Mouse (Mus musculus): ENCODE measurements around the gene Scml4. TPM values are rescaled to one million over a fixed set of nuclear protein-coding genes. Genes with fewer than 3 reads are reported as not detected.
A peak's percentile ranks its signal among the peaks of the same experiment; 100 is the strongest.

Scml4 gene
- polyA plus RNA-seq, 1 experiment from 2014 or later, result 18.2 TPM

DNA sequence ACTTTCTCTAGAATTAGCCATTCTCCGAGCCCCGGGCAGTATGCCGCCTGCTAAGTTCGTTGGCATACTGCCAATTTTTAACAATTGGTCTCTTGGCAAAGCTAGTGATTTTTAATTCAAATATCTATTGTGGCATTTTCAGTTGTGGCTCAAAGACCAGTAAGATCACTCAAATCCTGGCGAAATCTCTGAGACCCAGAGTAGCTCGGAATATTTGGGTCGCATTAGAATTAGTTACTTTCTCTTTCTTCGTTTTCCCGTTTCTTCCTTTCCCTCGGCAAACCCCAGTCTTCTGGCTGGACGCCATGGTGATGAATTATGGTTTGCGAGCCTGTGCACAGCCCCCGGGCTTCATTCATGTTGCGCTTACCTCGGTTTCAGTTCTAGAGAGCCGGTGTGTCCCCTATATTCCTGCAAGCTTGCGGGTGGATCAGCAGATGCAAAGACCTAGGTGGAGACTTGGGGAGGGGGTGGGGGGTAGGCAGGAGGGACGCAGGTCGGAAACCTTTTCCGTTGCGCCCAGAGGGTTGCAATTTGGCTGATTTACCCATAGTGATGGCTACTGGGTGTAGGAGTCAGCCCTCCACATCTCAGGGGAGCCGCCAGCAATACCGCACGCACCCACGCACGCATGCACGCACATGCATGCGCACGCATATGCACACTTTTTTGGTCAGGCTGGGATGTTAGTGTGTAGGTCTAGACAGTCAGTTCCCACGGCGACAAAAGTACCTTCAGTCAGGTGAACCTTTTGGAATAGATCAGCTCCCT, 3.6 kb downstream of the Scml4 start:
- Histone ChIP-seq H3K4me2 (ENCODE audit: low read length) (peak overlapping the region; percentile 56), H3K9ac (replicated peaks; ENCODE audit: low read length) (no peak overlapping the region; the same call in 1 of the 2 replicates), H3K27me3 (ENCODE audit: control insufficient read depth, insufficient read depth, low read length) (no peaks in the 10 kb centered on the region), H3K4me1 (ENCODE audit: control insufficient read depth, insufficient read depth, low read length) (peaks cover 49% of the 10 kb centered on the region), H3K27ac (replicated peaks; ENCODE audit: low read depth, low read length) (peak overlapping the region; percentile 54), H3K36me3 (ENCODE audit: control insufficient read depth, insufficient read depth, low read length) (no peaks in the 10 kb centered on the region), H3K9me3 (ENCODE audit: control insufficient read depth, low read length) (no peaks in the 10 kb centered on the region), H3K4me3 (replicated peaks; ENCODE audit: low read depth, low read length) (peak overlapping the region; percentile 30)
- DNase-seq, result peak; percentile 83
- ATAC-seq (ENCODE audit: low FRiP score, low TSS enrichment), result peak; percentile 19; the same call in 1 of the 2 replicates
- 37% methylated on average over 31 of the region's 31 CpGs for WGBS

DNA sequence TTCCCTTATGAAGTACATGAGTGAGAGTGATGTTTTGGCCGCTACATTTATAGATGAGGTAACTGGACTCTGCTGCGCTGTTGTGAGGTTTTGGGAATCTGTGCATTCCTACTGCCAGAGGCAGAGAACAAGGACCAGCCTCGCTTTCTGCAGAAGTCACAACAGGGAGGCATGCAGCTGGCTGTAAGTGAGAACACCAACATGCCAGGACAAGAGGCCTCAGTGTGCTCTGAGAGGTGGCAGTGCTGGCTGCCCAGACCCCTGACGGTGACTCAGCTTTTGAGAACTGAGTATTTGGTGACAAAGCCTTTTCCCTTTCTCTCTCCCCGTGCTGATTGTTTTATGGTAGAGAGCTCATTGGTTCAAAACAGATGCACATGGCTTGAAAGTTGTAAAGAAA, 4.5 kb downstream of the Scml4 start:
- H3K4me2 ChIP-seq (ENCODE audit: low read length), result peak overlapping the region; percentile 56; the same call in 1 of the 2 replicates
- H3K27me3 ChIP-seq (ENCODE audit: control insufficient read depth, insufficient read depth, low read length), result no peaks in the 10 kb centered on the region
- no peak overlapping the region for H3K4me3 ChIP-seq (replicated peaks; ENCODE audit: low read depth, low read length)
- no peaks in the 10 kb centered on the region for H3K36me3 ChIP-seq (ENCODE audit: control insufficient read depth, insufficient read depth, low read length)
- no peak for ATAC-seq (ENCODE audit: low FRiP score, low TSS enrichment)
- WGBS, result 66% methylated on average over 5 of the region's 5 CpGs
- no peak overlapping the region for H3K9ac ChIP-seq (replicated peaks; ENCODE audit: low read length)
- peak overlapping the region; percentile 54 for H3K27ac ChIP-seq (replicated peaks; ENCODE audit: low read depth, low read length)
- peaks cover 43% of the 10 kb centered on the region for H3K4me1 ChIP-seq (ENCODE audit: control insufficient read depth, insufficient read depth, low read length)
- H3K9me3 ChIP-seq (ENCODE audit: control insufficient read depth, low read length), result no peaks in the 10 kb centered on the region
- peak; percentile 30 for DNase-seq

DNA sequence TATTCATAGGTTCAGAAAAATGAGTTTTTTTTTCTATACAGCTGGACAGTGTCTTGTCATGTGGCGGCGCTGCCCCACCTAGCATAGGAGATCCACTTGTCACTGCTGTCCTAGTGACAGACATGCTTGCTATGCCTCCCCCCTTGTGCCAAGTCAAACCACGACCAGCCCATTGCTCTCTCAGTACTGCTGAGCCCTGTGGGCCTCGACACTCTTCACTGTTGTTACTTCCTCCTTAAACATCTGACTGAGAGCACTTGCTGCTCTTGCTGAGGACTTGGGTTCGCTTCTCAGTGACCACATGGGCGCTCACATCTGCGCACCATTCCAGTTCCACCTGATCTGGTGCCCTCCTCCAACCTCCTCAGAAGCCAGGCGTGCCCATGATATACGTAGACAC, 8.2 kb downstream of the Scml4 start:
- H3K9me3 ChIP-seq (ENCODE audit: control insufficient read depth, low read length), result no peaks in the 10 kb centered on the region
- ATAC-seq (ENCODE audit: low FRiP score, low TSS enrichment) (no peak), DNase-seq (no peak)
- peaks cover 25% of the 10 kb centered on the region for H3K4me1 ChIP-seq (ENCODE audit: control insufficient read depth, insufficient read depth, low read length)
- H3K36me3 ChIP-seq (ENCODE audit: control insufficient read depth, insufficient read depth, low read length), result no peaks in the 10 kb centered on the region
- H3K4me3 ChIP-seq (replicated peaks; ENCODE audit: low read depth, low read length), result no peak overlapping the region
- no peaks in the 10 kb centered on the region for H3K27me3 ChIP-seq (ENCODE audit: control insufficient read depth, insufficient read depth, low read length)
- WGBS, result 93% methylated on average over 9 of the region's 9 CpGs
- H3K4me2 ChIP-seq (ENCODE audit: low read length), result no peak overlapping the region
- no peak overlapping the region for H3K9ac ChIP-seq (replicated peaks; ENCODE audit: low read length)
- no peak overlapping the region for H3K27ac ChIP-seq (replicated peaks; ENCODE audit: low read depth, low read length)

DNA sequence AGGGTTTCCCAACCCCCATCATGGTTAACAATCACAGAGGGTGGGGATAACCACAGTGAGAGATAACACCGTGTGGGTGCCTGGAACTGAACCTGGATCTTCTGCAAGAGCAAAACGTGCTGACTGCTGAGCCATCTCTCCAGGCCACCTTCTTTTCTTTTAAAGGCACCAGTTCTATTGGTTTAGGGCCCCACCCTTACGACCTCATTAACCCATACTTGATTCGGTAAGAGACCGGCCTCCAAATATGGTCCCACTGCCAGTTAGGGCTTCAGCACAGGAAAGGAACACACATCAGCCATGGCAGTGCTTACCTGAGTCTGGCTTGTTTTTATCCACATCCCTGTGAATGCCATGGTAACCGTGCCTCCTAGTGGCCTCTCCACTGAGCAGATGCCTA, 9.3 kb downstream of the Scml4 start:
- Histone ChIP-seq H3K9ac (replicated peaks; ENCODE audit: low read length) (no peak overlapping the region), H3K9me3 (ENCODE audit: control insufficient read depth, low read length) (no peaks in the 10 kb centered on the region), H3K27ac (replicated peaks; ENCODE audit: low read depth, low read length) (no peak overlapping the region), H3K36me3 (ENCODE audit: control insufficient read depth, insufficient read depth, low read length) (no peaks in the 10 kb centered on the region), H3K4me2 (ENCODE audit: low read length) (no peak overlapping the region), H3K4me3 (replicated peaks; ENCODE audit: low read depth, low read length) (no peak overlapping the region), H3K4me1 (ENCODE audit: control insufficient read depth, insufficient read depth, low read length) (peaks cover 16% of the 10 kb centered on the region; the same call in 1 of the 2 replicates), H3K27me3 (ENCODE audit: control insufficient read depth, insufficient read depth, low read length) (no peaks in the 10 kb centered on the region)
- ATAC-seq (ENCODE audit: low FRiP score, low TSS enrichment), result no peak
- DNase-seq, result no peak
- WGBS, result 79% methylated on average over 6 of the region's 6 CpGs

DNA sequence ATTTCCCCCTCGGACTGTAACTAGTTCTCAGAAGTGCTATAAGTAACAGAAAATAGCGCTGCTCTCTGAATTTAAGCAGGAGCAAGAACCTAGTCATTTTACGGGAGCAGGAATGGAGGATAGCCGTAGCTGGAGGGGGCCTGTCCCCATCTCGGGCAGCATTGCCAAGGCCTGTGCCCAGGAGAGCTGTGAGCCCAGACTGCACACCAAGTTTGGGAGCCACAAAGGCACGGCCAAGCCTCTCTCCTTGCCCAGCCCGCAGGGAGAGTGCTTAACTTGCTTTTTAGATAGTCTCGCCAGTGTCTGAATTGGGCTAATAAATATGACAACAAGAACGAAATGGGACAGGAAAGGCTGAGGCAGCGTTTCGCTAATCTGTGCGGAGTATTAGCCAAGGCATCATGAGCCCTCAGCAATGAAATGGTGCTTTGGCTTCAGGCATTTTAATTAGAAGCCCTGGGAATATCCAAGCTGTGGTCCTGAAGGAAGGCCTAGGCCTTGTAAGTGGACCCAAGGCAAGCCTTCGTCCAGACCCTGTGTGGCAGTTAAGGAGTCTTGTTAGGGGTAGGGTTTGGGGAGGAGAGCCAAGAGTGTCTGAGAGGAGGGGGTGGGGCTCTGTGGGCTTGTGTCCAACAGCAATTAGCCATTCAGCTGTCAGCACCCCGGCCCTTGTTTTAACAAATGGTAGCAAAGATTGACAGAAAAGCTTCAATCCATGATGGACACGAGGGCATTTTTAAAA, 12.3 kb downstream of the Scml4 start:
- H3K4me2 ChIP-seq (ENCODE audit: low read length), result no peak overlapping the region
- no peaks in the 10 kb centered on the region for H3K27me3 ChIP-seq (ENCODE audit: control insufficient read depth, insufficient read depth, low read length)
- H3K9ac ChIP-seq (replicated peaks; ENCODE audit: low read length), result no peak overlapping the region
- H3K9me3 ChIP-seq (ENCODE audit: control insufficient read depth, low read length), result no peaks in the 10 kb centered on the region
- no peak overlapping the region for H3K27ac ChIP-seq (replicated peaks; ENCODE audit: low read depth, low read length)
- peak; percentile 54 for DNase-seq
- 0 out of 2 replicates have a peak, but pooled peaks cover 8% of the 10 kb centered on the region for H3K4me1 ChIP-seq (ENCODE audit: control insufficient read depth, insufficient read depth, low read length)
- 67% methylated on average over 15 of the region's 15 CpGs for WGBS
- H3K36me3 ChIP-seq (ENCODE audit: control insufficient read depth, insufficient read depth, low read length), result no peaks in the 10 kb centered on the region
- no peak overlapping the region for H3K4me3 ChIP-seq (replicated peaks; ENCODE audit: low read depth, low read length)
- ATAC-seq (ENCODE audit: low FRiP score, low TSS enrichment), result peak; percentile 66

DNA sequence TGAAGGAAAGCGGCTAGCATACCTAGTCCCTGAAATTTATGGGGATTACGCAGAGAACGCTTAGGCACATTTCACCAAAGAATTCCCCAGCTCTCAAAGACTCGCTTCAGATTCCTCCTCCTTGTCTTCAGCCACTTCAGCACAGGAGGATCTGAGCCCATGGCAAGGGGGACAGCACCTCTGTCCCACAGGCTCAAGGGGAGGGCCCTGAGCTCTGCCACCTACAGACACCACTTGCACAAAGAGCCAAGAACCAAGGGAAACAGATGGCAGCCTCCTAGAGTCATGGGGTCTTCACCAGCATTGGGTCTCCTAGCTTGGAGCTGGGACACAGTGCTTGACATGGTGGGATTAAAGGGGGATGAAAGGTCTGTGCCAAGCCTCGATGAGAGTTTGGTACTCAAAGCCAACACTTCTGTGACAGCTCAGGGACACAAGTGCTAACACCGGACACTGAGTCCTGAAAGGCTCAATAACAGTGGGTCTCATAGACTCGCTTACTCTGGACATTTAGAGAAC, 13.0 kb downstream of the Scml4 start:
- Histone ChIP-seq H3K4me3 (replicated peaks; ENCODE audit: low read depth, low read length) (no peak overlapping the region), H3K4me2 (ENCODE audit: low read length) (no peak overlapping the region), H3K4me1 (ENCODE audit: control insufficient read depth, insufficient read depth, low read length) (0 out of 2 replicates have a peak, but pooled peaks cover 8% of the 10 kb centered on the region), H3K27ac (replicated peaks; ENCODE audit: low read depth, low read length) (no peak overlapping the region), H3K9me3 (ENCODE audit: control insufficient read depth, low read length) (no peaks in the 10 kb centered on the region), H3K36me3 (ENCODE audit: control insufficient read depth, insufficient read depth, low read length) (no peaks in the 10 kb centered on the region), H3K9ac (replicated peaks; ENCODE audit: low read length) (no peak overlapping the region), H3K27me3 (ENCODE audit: control insufficient read depth, insufficient read depth, low read length) (no peaks in the 10 kb centered on the region)
- no peak for DNase-seq
- ATAC-seq (ENCODE audit: low FRiP score, low TSS enrichment), result no peak
- 82% methylated on average over 7 of the region's 7 CpGs for WGBS

DNA sequence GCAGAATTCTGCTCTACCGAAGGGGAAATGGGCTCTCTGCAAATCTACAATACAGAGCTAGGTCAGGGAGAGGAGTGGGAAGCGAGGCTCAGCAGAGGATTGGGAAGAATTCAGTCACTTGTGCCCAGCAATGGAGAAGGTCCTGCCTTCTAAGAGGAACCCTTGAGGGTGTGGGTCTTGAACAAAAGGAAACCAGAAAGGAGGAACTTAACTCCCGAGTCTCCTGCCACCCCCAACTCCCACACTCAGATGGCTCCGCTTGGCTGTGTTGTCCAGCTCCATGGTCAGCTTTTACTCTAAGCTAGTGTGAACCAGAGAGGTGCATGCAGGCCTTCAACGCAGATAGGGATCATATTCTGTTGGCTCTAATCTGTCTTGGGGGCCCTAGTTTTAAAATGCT, 16.0 kb downstream of the Scml4 start:
- Histone ChIP-seq H3K36me3 (ENCODE audit: control insufficient read depth, insufficient read depth, low read length) (no peaks in the 10 kb centered on the region), H3K9me3 (ENCODE audit: control insufficient read depth, low read length) (no peaks in the 10 kb centered on the region), H3K27ac (replicated peaks; ENCODE audit: low read depth, low read length) (no peak overlapping the region), H3K4me3 (replicated peaks; ENCODE audit: low read depth, low read length) (no peak overlapping the region), H3K4me2 (ENCODE audit: low read length) (no peak overlapping the region), H3K9ac (replicated peaks; ENCODE audit: low read length) (no peak overlapping the region), H3K4me1 (ENCODE audit: control insufficient read depth, insufficient read depth, low read length) (0 out of 2 replicates have a peak, but pooled peaks cover 8% of the 10 kb centered on the region), H3K27me3 (ENCODE audit: control insufficient read depth, insufficient read depth, low read length) (no peaks in the 10 kb centered on the region)
- no peak for ATAC-seq (ENCODE audit: low FRiP score, low TSS enrichment)
- DNase-seq, result no peak
- 69% methylated on average over 5 of the region's 5 CpGs for WGBS

DNA sequence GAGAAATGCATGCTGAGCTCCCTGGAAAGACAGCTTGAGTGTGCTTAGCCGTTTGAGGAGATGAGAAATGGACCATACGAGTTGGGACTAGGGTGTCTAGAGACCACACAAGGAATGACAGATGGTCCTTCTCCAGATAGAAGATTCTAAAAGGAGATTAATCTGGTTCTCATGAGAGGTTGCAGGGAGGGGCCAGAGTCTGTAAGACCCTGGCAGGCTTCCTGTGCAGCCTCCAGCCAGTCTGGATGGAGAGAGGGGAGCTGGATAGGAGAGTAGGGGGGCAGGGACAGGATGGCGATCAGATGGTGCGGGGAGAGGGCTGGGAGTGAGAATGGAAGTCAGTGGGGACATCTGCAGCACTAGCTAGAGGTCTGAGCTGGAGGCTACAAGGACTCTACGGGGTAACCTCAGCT, 19.1 kb downstream of the Scml4 start:
- no peaks in the 10 kb centered on the region for H3K27me3 ChIP-seq (ENCODE audit: control insufficient read depth, insufficient read depth, low read length)
- no peak overlapping the region for H3K9ac ChIP-seq (replicated peaks; ENCODE audit: low read length)
- no peak overlapping the region for H3K4me2 ChIP-seq (ENCODE audit: low read length)
- H3K36me3 ChIP-seq (ENCODE audit: control insufficient read depth, insufficient read depth, low read length), result no peaks in the 10 kb centered on the region
- DNase-seq (no peak), ATAC-seq (ENCODE audit: low FRiP score, low TSS enrichment) (no peak)
- H3K4me1 ChIP-seq (ENCODE audit: control insufficient read depth, insufficient read depth, low read length), result no peaks in the 10 kb centered on the region
- H3K4me3 ChIP-seq (replicated peaks; ENCODE audit: low read depth, low read length), result no peak overlapping the region
- WGBS, result 69% methylated on average over 5 of the region's 5 CpGs
- no peak overlapping the region for H3K27ac ChIP-seq (replicated peaks; ENCODE audit: low read depth, low read length)
- H3K9me3 ChIP-seq (ENCODE audit: control insufficient read depth, low read length), result no peaks in the 10 kb centered on the region

Measured in midbrain, embryonic 14.5 days (tissue).